Mouse (Mus musculus): ENCODE data around the gene Padi1. TPM values are rescaled to one million over a fixed set of nuclear protein-coding genes. Genes with fewer than 3 reads are reported as not detected.
A peak's percentile ranks its signal among the peaks of the same experiment; 100 is the strongest.

The Padi1 gene
- total and polyA plus RNA-seq, 2 experiments from 2014 or later = not detected

DNA sequence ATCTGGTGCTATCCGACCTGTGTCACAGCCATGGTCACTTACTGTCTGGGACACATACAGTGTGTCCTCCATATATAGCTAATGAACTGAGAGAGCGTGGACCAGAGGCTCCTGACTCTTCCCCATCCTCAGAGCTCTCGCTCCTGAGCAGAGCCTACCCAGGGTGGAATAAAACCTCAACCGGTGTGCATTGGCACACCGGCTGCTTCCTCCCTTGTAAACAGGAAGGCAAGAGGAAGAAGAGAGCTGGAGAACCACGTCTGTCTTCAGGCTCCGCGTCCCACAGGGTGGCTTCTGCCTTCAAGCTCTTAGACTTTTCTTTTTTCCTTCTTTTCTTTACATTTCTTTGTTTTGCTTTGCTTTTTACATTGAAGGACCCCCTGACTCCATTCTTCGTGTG is 62.8 kb downstream of the Padi1 start:
- Histone ChIP-seq H3K4me1 (ENCODE audit: control insufficient read depth, insufficient read depth) (no peaks in the 10 kb centered on the region), H3K27me3 (ENCODE audit: control insufficient read depth, insufficient read depth, low read length) (no peaks in the 10 kb centered on the region), H3K36me3 (replicated peaks; ENCODE audit: control insufficient read depth, insufficient read depth, low read length) (no peaks in the 10 kb centered on the region), H3K4me3 (ENCODE audit: low read depth, low read length) (no peak overlapping the region), H3K9me3 (replicated peaks; ENCODE audit: control insufficient read depth, low read length) (no peaks in the 10 kb centered on the region), H3K27ac (ENCODE audit: low read depth) (no peak overlapping the region), H3K9ac (replicated peaks; ENCODE audit: low read depth, low read length) (no peak overlapping the region), H3K4me2 (ENCODE audit: low read depth, low read length) (no peak overlapping the region)
- WGBS = 79% methylated on average over 9 of the region's 9 CpGs
- DNase-seq (ENCODE audit: low spot score) (no peak), ATAC-seq (ENCODE audit: insufficient read depth, low read depth) (no peak)
- no peak for TF ChIP-seq EP300 (IDR thresholded peaks at IDR 0.05; ENCODE audit: low read depth)
- no peak for TF ChIP-seq CTCF (IDR thresholded peaks at IDR 0.05; ENCODE audit: low read depth)

DNA sequence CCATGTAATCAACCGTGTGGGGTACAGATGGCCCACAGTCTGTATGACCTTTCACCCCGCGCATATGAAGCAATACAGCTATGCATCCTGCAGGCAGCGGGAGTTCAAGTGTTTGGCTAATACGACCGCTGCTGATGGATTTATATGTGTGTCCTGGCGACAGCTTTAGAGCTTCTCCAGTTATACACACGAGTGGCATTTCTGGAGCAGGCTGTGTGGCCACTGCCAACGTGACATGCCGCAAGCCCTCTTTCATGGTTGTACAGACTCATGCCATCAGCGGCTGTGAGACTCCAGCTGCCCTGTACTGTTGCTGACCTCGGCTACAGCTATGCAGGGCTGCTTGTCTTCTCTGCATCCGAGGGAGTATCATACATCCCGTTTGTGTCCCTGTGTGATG is 65.1 kb downstream of the Padi1 start:
- Histone ChIP-seq H3K4me3 (ENCODE audit: low read depth, low read length) (no peak overlapping the region), H3K4me1 (ENCODE audit: control insufficient read depth, insufficient read depth) (no peaks in the 10 kb centered on the region), H3K27ac (ENCODE audit: low read depth) (no peak overlapping the region), H3K27me3 (ENCODE audit: control insufficient read depth, insufficient read depth, low read length) (no peaks in the 10 kb centered on the region), H3K9me3 (replicated peaks; ENCODE audit: control insufficient read depth, low read length) (no peaks in the 10 kb centered on the region), H3K4me2 (ENCODE audit: low read depth, low read length) (no peak overlapping the region), H3K36me3 (replicated peaks; ENCODE audit: control insufficient read depth, insufficient read depth, low read length) (no peaks in the 10 kb centered on the region), H3K9ac (replicated peaks; ENCODE audit: low read depth, low read length) (no peak overlapping the region)
- TF ChIP-seq EP300 (IDR thresholded peaks at IDR 0.05; ENCODE audit: low read depth) = no peak
- no peak for TF ChIP-seq CTCF (IDR thresholded peaks at IDR 0.05; ENCODE audit: low read depth)
- ATAC-seq (ENCODE audit: insufficient read depth, low read depth) (no peak), DNase-seq (ENCODE audit: low spot score) (no peak)
- WGBS = 65% methylated on average over 14 of the region's 14 CpGs

DNA sequence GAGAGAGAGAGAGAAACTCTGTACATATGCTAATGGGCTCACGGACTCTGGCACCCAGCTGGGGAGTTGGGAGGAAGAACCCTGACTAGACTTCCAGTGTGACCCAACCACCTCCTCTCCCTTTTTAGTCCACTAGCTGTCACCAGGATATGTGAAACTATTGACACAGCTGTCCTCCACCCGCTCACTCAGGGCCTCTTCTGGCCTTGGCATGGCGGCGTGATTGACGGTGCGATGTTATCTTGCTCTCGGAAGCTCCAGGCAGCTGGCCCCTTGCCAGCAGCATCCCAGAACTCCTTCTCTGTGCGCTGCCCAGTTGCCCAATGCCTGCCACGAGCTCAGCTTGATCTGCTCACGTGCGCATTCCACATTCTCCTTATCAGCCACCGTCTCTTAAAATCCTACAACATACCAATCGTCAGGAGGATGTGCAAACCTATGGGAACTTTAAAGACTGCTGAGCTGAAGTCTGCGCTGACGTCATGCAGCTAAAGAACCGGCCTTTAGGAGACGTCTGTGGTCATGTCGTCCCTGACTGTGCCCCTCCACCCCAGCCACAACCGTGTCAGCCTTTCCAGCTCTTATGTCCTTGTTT is 65.7 kb downstream of the Padi1 start:
- H3K4me1 ChIP-seq (ENCODE audit: control insufficient read depth, insufficient read depth) = no peaks in the 10 kb centered on the region
- no peaks in the 10 kb centered on the region for H3K27me3 ChIP-seq (ENCODE audit: control insufficient read depth, insufficient read depth, low read length)
- 14% methylated on average over 19 of the region's 19 CpGs for WGBS
- H3K27ac ChIP-seq (ENCODE audit: low read depth) = no peak overlapping the region
- no peak overlapping the region for H3K9ac ChIP-seq (replicated peaks; ENCODE audit: low read depth, low read length)
- H3K36me3 ChIP-seq (replicated peaks; ENCODE audit: control insufficient read depth, insufficient read depth, low read length) = no peaks in the 10 kb centered on the region
- DNase-seq (ENCODE audit: low spot score) (peak; percentile 50), ATAC-seq (ENCODE audit: insufficient read depth, low read depth) (peak; percentile 73)
- H3K4me2 ChIP-seq (ENCODE audit: low read depth, low read length) = no peak overlapping the region
- H3K9me3 ChIP-seq (replicated peaks; ENCODE audit: control insufficient read depth, low read length) = no peaks in the 10 kb centered on the region
- TF ChIP-seq CTCF (IDR thresholded peaks at IDR 0.05; ENCODE audit: low read depth) (no peak), EP300 (IDR thresholded peaks at IDR 0.05; ENCODE audit: low read depth) (peak; percentile 61; the same call in 1 of the 2 replicates)
- no peak overlapping the region for H3K4me3 ChIP-seq (ENCODE audit: low read depth, low read length)

DNA sequence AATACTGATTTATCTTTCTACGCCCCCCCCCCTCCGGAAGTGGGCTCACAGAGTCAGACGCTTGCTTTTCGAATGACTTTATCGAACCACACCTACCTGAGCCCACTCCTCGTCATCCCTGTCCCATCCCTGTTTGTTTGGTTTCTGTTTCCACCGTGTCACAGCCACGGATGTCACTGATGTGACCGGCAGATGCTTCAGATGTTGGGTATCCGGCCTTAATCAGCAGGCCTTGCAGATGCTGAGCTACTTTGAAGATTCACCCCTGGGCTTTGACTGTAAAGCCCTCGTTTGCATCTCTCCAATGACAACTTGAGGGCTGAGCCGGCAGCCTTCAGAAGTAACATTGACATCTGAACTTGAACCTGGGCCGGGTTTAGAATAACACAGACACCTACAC is 69.0 kb downstream of the Padi1 start:
- 72% methylated on average over 13 of the region's 13 CpGs for WGBS
- Histone ChIP-seq H3K27me3 (ENCODE audit: control insufficient read depth, insufficient read depth, low read length) (no peaks in the 10 kb centered on the region), H3K4me1 (ENCODE audit: control insufficient read depth, insufficient read depth) (no peaks in the 10 kb centered on the region), H3K9me3 (replicated peaks; ENCODE audit: control insufficient read depth, low read length) (no peaks in the 10 kb centered on the region), H3K27ac (ENCODE audit: low read depth) (no peak overlapping the region), H3K4me2 (ENCODE audit: low read depth, low read length) (no peak overlapping the region), H3K36me3 (replicated peaks; ENCODE audit: control insufficient read depth, insufficient read depth, low read length) (no peaks in the 10 kb centered on the region), H3K4me3 (ENCODE audit: low read depth, low read length) (no peak overlapping the region), H3K9ac (replicated peaks; ENCODE audit: low read depth, low read length) (no peak overlapping the region)
- DNase-seq (ENCODE audit: low spot score) = no peak
- no peak for ATAC-seq (ENCODE audit: insufficient read depth, low read depth)
- TF ChIP-seq CTCF (IDR thresholded peaks at IDR 0.05; ENCODE audit: low read depth) (no peak), EP300 (IDR thresholded peaks at IDR 0.05; ENCODE audit: low read depth) (no peak)

DNA sequence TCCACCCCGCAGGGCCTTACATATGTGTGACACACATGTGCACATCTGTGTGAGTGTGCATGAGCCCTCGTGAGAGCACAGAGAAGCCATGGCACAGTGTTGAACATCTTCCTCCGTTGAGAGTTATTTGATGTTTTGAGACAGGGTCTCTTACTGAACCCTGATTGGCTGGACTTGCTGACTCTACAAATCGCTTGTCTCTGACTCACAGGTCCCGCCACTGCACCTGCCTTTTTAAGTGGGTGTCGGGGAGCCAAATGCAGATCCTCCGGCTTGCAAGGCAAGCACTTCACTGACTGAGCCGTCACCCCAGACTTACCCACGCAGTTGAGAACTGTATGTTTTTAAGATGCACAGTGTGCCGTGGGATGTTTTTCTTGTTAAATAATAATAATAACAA is 69.7 kb downstream of the Padi1 start:
- H3K4me1 ChIP-seq (ENCODE audit: control insufficient read depth, insufficient read depth) = no peaks in the 10 kb centered on the region
- DNase-seq (ENCODE audit: low spot score) (no peak), ATAC-seq (ENCODE audit: insufficient read depth, low read depth) (no peak)
- H3K4me3 ChIP-seq (ENCODE audit: low read depth, low read length) = no peak overlapping the region
- no peaks in the 10 kb centered on the region for H3K27me3 ChIP-seq (ENCODE audit: control insufficient read depth, insufficient read depth, low read length)
- H3K36me3 ChIP-seq (replicated peaks; ENCODE audit: control insufficient read depth, insufficient read depth, low read length) = no peaks in the 10 kb centered on the region
- TF ChIP-seq EP300 (IDR thresholded peaks at IDR 0.05; ENCODE audit: low read depth) (no peak), CTCF (IDR thresholded peaks at IDR 0.05; ENCODE audit: low read depth) (no peak)
- no peak overlapping the region for H3K9ac ChIP-seq (replicated peaks; ENCODE audit: low read depth, low read length)
- no peak overlapping the region for H3K4me2 ChIP-seq (ENCODE audit: low read depth, low read length)
- WGBS = 70% methylated on average over 10 of the region's 10 CpGs
- no peaks in the 10 kb centered on the region for H3K9me3 ChIP-seq (replicated peaks; ENCODE audit: control insufficient read depth, low read length)
- no peak overlapping the region for H3K27ac ChIP-seq (ENCODE audit: low read depth)

DNA sequence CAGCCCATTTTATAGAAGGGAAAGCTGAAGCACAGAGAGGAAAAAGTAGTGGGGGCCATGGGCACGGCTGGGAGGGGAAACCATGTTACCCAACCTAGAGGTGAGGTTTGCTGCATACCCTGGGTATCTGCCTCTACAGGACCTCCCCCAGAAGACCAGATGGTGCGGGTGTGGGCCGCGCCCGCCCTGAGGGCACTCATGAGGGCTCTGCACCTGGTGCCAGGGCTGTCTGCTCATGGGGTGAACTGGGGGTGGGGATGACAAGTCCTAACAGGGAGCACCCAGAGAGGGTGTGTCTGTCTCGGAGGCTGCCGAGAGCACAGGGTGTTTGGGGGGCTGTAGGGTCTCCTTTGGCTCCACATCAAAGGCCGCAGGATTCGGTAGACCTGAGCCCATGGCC is 70.7 kb downstream of the Padi1 start:
- H3K4me3 ChIP-seq (ENCODE audit: low read depth, low read length) = no peak overlapping the region
- no peaks in the 10 kb centered on the region for H3K9me3 ChIP-seq (replicated peaks; ENCODE audit: control insufficient read depth, low read length)
- no peak overlapping the region for H3K9ac ChIP-seq (replicated peaks; ENCODE audit: low read depth, low read length)
- ATAC-seq (ENCODE audit: insufficient read depth, low read depth) = no peak
- no peaks in the 10 kb centered on the region for H3K36me3 ChIP-seq (replicated peaks; ENCODE audit: control insufficient read depth, insufficient read depth, low read length)
- H3K4me2 ChIP-seq (ENCODE audit: low read depth, low read length) = no peak overlapping the region
- WGBS = 88% methylated on average over 9 of the region's 9 CpGs
- no peak for TF ChIP-seq EP300 (IDR thresholded peaks at IDR 0.05; ENCODE audit: low read depth)
- TF ChIP-seq CTCF (IDR thresholded peaks at IDR 0.05; ENCODE audit: low read depth) = no peak
- H3K27ac ChIP-seq (ENCODE audit: low read depth) = no peak overlapping the region
- no peaks in the 10 kb centered on the region for H3K4me1 ChIP-seq (ENCODE audit: control insufficient read depth, insufficient read depth)
- H3K27me3 ChIP-seq (ENCODE audit: control insufficient read depth, insufficient read depth, low read length) = no peaks in the 10 kb centered on the region
- DNase-seq (ENCODE audit: low spot score) = no peak
